Mouse (Mus musculus) cerebellum, postnatal 14 days (tissue): ENCODE measurements at regions not wholly inside any gene's neighbourhood (a gene's known extent, or its start where the extent isn't known, plus 50 kb on each side); places are given as distances from the start of the nearest gene placed in this dataset.

Source experiments
- DNase-seq, 2 experiments: peaks; one replicate each; pipeline ENCODE4 v3.0.0; 2021; ENCODE audit warnings: mixed read lengths in 2 of 2

DNA sequence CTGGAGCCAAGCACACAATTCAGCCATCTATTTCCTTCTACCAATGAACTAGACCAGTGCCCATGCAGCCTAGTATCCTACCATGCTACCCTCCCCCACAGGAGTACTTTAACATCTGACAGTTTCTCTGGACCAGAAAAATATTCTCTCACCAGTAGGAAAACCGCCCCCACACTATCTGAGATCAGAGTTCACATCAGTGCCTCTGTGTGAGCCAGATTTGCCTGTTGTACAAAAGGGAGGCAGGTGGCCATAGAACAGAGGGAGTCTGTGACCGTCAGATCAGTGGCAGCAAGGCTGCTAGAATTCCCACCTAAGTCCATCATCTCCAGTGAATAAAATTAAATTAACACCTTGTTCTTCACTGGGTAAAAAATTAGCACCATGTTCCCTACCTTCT, 166.5 kb downstream of the Atp23 start:
- peak in 1 of 2 experiments; percentile 3 for DNase-seq

DNA sequence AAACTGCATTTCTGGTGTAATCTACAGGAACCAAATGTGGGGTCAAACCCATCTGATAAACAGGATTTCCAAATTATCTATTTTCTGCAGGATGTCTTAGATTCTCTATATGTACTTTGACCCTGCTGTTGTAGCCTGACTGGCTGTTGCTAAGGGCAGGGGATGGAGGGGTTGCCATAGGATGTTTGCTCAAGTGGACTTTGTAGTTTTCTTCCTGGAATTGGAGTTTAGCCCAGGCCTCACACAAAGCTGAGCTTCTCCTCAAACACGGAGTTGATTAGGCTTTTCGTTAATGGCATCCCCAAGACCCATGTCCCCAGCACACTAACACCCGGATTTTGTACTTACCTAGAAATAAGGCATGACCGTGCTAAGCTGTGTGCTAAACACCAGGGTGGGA, 173.3 kb downstream of the Atp23 start:
- no peak for DNase-seq

DNA sequence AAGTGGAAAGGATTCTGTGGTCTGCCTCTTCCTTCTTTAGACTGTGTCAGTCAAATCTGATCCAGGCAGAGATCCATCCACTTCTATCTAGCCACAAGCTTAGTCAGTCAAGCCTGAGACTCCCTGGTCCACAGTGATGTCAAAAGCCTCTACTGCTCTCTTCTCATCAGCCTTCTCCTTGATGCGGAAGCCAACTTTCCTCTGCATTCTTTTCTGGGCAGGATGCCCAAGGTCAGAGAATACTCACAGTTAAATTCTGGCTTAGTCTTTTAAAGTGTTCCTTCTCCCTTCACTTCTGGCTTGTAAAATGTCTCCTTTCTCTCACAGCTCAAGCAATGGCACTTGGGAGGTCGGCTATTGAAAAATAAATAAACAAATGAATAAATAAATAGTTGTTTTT, 183.2 kb downstream of the Atp23 start:
- DNase-seq: peak; percentile 4 to 6

DNA sequence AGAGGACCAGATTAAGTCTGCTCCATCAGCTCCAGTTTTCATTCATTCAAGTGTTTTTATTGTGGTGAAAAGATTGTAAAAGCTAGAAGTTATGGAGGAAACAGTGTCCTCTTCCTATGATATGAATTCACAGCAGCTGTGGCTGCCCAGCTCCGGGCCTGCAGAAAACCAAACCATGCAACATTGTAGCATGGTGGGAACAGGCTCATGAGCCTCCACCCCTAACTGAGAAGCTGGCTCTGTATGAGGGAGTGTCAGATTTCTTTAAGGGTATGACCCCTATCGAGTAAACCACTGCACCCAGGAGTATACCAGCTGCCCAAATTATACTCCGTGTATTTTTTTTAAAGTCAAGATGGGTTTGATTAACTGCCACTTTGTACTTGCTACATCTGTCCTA, 189.4 kb downstream of the Atp23 start:
- no peak for DNase-seq

DNA sequence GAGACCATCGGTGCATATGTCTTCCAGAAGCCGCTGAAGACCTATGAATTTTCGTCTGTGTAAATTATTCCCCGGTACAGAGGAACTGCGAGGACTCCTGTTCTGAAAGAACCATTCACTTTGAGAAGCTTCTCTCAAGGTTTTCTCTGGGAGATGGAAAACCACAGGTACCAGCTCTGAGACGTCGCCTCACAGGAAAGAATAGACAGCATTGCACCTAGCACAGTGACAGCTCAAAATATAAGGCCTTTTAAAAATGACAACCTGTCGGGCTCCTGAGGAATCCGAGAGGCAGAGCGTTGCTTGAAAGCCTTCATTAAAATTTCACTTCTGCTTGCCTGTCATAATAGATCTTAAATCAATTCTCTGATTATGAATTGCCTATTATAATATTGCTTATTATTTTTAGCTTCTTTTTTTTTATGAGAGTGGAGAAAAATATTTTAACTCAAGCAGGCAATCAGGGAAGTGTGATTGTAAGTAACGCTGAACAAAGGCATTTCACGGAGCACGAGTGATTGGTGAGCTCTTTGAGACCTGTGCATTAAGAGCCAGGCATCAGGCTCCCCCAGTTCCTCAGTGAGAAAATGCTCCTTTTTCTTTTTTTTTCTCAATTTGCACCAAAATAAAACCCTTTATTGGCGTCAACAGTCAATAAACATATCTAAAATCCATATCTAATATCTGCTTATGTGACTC, 191.8 kb downstream of the Atp23 start:
- no peak for DNase-seq

DNA sequence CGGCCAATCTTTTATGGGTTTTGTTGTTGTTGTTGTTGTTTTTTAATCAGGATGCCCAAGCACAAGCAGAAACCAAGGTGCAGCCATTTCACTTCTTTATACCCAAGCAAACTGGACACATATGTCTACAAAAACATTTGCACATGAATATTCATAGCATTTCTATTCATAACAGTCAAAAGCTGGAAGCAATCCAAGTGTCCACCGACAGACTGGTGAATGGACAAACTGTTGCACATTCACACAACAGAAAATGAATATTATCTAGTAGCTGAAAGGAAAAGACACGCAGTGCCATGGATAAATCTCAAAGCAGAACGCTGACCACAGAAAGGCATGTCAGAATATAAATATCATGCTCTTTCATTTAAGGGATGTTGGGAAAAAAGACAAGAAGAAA, 192.4 kb downstream of the Atp23 start:
- peak; percentile 44 to 52 for DNase-seq

DNA sequence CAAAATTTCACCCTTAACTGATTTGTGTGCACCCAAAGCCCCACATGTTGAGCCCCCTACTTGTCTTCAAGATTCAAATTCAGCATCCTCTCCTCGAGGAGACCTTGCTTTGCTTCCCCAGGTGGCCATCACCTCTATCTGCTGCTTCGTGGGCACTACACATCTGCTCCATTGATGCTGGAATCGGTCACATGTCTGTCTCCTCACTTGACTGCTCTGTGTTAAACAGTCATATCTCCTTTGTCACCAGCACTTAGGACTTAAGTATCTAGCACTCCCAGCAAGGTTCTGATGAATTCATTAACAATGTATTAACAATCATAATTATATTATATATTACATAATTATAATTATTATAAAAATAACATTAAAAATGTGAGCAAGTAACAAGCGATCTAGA, 192.9 kb downstream of the Atp23 start:
- no peak for DNase-seq

DNA sequence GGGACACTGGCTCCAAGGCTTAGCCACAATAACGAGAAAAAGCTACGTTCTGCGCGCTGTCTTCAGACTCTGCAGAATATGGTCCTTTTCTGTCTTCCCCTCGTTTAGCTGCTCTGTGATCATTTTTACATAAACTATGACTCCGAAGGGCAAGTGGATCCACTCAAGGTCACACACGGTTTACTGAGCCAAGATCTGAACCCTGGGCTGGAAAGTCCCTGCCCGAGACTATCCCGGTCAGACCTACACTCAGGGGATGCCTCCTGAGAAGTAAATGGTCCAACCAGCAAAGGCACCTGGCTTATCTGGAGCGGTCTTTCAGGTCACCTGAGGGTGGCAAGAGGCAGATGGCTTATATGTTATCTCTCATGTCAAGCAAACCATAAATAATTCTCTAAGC, 204.1 kb downstream of the Atp23 start:
- DNase-seq: no peak

DNA sequence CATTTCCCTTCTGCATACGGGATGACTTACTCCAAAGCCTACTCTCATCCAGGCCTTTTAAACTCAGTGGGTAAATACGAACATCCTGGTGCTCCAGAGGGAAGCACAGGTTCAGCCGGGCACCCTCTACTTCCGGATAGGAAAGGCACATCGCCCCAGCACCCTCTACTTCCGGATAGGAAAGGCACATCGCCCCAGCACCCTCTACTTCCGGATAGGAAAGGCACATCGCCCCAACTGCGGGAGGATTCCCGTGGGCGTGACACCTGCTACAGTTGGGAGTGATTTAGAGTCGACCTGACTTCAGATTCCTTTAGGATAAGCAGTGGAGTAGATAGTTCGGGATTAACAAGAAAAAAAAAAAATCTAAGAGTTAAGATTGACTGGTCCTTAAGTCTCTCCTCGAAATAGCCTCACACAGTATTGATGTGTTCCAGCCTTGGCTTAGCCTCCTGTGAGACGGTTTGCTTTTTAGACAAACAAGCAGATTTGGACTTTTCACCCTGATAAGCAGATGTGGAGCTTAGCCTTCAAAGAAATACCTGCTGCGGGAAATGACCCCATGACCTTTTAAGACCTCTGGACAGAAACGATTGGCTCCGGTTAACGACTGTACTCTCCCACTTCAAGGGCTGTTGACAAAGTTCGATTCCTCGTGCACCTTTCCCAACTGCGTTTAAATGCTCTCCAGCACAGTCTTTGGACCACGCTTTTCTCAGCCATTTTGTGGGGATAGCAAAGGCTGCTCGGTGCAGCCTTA, 210.1 kb downstream of the Atp23 start:
- DNase-seq: no peak

DNA sequence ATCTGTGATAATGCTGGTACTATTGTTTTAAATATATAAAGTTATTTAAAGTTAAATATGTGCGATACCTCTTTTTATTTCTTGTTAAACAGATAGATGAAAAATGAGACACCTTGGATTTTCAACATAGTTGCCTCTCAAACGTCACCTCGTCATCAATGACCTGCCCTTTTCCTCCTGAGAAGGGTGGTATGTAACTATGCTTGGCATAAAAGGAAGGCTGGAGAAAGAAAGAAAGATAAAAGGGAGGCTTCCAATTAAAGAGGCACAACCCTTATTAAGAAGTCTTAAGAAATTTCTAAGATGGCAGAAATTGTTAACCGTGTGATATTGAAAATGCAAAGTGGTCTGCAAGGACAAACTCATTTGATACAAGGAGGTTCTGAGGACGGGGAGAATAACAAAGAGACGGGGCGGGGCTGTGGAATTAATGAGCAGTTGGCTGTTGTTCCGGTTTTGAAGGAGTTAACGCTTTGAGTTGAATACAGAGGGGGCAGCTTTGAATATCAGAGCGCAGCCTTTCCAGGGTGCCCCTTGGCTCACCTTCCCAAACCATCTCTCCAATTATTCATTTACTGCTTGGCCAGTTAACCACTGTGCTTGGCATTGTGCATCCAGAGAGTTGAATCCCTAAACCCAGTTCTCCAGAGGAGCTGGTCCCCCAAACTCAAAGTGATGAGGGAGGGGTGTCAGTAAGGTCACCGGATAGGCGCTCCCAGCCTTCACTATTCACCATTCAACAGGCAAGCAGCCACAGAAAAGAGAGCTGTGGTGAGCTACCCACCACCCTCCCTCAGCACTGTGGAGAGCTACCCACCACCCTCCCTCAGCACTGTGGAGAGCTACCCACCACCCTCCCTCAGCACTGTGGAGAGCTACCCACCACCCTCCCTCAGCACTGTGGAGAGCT, 220.6 kb downstream of the Atp23 start:
- no peak for DNase-seq

DNA sequence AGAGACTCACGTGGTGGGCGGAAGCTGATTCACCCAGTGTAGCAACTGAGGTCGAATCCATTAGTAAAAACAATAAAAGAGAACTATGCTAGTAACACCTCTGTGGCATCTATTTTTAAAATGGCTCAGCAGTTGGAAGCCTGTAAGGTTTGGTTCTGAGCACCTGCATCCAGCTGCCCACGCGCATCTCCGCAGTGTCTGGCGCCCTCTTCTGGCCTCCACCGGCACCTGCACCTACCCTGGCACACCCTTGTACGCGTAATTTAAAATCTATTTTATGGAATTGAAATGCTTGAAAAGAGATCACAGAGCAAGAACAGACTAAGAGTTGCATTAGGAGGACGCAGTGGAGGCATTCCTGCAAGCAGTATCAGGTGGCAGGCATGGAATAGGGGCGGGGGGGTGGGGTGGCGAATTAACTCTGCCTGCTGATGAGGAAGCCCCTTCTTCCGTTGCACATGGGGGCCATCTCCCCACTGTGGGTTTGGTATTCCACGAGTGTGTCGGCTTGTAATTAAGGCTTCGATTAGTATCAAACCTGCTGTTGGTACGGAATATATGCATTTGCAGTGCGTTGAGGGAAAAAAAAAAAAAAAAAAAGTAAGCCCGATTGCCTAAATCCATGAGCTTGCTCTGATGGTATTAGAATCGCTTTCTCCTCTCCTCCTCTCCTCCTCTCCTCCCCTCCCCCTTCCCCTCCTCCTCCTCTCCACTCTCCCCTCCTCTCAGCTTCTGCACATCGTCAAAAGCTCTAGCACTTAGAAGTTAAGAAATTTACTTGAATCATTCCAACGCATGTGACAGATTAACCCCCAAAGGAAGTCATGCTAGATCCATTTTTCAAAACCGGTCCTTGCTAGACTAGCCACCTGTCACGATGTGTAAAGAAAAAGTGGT, 221.7 kb downstream of the Atp23 start:
- DNase-seq: peak; percentile 17 to 41

DNA sequence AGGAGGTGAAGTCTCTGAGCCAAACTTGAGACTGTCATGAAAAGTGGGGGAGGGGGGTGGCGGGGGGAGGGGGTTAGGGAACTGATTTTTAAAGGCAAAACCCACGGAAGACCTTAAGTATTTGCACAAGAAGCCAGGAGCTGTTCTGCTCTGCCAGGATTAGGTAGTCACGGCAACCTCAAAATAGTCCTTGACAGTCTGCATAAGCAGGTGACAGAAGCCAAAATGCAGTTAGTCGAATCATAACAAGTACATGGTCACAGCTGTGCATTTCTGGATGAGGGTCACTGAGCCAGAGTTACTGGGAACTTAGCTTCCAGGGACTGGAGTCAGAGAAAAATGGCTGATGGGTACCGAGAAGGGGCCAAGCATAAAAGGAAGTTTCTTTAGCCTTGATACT, 227.7 kb downstream of the Atp23 start:
- DNase-seq: no peak

DNA sequence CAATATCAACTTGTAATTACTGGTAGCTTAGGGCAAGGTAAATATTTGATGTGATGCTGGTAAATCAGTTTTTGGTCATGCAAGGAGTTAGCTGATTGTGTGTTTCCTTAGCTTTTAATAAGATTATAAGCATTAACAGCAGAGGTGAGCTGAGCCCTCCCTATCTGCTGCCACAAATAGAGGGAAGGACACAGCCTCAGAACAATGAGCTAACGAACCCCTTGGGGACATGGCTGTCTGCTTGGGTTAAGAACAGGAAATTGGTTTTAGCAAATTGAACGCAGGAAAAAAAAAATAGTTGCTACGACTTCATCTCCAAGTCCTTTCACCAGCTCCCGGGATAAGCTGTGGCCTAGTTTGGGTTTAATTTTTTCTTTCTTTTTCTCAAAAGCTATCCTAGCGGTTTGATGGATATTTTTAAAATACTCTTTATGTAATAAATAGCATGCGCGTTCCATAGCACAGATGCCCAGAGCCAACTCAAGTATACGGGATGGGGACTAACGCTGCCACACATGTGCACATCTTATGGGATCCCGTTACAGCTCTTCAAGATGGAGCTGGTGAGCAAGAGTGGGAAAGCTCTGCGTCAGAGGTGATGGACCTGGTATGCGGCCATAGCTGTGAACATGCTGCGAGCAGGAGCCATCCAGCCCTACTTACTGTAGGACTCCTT, 236.6 kb downstream of the Atp23 start:
- DNase-seq: no peak

DNA sequence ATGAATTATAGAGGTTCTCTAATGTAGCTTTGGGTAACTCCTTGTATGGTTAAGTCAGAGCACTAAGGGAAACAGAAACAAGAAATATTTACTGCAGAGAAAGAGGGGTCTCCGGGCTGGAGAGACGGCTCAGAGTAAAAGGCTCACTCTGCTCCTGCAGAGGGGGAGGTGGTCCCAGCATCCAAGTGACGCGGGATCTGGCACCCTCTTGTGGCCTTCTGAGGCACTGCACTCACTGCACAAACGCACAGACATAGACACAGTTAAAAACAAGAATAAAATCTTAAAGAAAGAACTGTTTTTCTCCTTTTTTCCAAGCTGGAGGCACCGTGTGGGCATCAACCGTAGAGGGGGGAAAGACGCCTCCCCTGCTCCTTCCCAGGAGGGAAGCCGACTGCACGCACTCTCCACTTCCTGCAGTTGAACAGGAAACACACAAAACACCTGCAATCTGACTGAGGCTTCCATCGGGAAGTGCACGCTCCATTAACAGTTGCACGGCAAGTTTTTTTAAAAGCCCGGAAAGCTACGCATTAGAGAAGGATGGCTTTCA, 237.6 kb downstream of the Atp23 start:
- DNase-seq: peak in 1 of 2 experiments; percentile 13

DNA sequence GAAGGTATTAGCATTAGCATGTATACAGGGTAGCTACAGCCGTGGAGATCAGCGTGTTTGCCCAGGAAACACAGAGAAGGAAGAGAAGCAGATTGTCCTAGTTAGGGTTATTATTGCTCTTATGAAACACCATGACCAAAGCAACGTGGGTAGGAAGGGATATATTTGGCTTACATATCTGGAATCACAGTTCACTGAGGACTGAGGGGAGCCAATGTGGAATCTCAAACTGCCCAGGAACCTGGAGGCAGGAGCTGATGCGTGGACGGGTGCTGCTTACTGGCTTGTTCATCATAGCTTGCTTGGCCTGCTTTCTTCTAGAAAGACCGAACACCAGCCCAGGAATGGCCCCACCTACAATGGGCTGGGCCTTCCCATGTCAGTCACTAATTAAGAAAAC, 238.4 kb downstream of the Atp23 start:
- no peak for DNase-seq

DNA sequence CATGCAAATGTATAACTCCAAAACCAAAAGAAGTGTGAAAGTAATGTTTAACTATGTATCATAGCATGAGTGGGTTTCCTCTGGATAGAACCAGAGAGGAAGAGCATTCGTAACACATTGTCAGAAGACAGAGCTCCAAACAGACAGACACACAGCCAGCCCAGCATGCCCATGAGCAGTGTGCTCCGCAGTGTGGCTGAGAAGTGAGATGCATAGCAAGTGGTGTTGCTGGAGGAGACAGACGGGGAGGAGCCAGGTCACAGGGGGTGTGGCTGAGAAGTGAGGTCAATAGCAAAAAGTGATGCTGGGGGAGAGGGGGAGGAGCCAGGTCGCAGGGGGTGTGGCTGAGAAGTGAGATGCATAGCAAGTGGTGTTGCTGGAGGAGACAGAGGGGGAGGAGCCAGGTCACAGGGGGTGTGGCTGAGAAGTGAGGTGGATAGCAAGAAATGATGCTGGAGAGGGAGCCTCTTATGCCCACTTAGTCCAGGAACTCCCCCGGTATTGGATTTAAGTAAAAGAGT, 240.0 kb downstream of the Atp23 start:
- no peak for DNase-seq

DNA sequence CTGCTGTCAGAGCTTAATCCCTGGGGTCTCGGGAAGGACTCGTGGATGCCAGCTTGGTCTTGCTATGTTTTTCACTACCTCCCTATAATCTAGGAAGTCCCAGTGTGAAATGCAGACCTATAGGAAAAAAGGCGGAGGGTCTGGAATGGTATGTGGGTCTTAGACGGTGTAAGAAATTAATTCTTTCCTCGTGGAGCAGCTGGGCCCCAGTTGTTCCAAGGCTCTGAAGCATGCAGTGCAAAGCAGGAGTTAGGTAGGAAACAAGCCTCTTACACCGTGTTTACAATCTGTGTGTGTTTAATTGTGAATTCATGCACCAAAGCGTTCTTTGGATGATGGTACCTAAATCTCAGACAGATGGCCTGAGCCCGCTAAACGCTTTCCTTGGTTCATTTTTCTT, 241.1 kb downstream of the Atp23 start:
- no peak for DNase-seq

DNA sequence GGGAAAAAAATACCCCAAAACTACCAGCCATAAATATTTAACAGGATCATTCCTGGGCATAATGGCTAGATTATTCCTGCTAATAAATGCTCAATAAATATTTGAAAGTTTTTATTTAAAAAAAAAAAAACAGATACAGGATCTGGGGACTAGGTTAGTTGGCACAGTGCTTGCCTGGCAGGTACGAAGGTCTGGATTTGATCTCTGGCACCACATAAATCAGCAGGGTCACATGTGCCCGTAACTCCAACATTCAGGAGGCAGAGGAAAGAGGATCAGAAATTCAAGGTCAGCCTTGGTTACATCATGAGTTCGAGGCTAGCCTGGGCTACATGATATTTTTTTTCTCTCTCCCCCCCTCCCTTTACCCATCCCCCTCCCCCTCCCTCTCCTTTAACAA, 248.5 kb downstream of the Atp23 start:
- DNase-seq: no peak

DNA sequence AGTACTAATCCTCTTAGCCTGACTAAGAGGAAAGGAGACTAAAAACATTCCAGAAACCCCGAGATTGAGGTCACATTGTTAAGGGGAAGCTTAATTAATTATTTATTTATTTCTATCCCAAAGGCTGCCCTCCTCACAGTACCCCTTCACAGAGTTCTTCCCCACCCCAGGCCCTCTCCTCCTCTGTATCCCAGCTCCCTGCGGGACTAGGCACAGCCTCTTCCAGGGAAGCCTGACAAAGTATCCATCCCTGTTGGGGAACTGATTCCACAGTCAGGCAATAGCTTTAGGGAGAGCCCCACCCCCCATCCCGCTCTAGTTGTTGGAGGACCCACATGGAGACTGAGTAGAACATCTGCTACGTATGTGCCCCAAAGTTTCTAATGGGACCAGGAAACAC, 254.6 kb downstream of the Atp23 start:
- no peak for DNase-seq

DNA sequence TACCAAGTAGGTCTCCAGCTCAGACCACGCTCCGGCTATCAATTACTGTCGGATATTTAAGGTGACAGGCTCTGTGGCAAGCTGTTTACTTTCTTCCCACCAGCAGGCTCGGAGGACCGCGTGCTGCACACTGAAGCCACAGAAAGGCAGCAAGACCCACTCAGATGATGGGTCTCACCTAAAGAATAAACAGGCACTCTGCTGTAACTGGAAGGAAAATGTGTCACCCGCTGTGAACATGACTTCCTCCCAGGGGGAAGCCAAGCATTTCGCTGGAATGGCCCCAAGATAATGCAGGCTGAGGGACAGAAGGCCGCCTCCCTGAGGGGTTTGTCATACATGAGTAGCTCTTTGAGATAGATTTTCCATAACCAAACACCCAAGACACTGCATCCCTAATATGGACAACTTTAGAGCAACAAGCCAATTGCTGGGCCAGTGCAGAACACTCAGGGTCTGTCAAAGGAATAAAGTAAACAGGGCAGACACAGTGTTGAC, 259.3 kb downstream of the Atp23 start:
- DNase-seq: peak; percentile 54 to 68

DNA sequence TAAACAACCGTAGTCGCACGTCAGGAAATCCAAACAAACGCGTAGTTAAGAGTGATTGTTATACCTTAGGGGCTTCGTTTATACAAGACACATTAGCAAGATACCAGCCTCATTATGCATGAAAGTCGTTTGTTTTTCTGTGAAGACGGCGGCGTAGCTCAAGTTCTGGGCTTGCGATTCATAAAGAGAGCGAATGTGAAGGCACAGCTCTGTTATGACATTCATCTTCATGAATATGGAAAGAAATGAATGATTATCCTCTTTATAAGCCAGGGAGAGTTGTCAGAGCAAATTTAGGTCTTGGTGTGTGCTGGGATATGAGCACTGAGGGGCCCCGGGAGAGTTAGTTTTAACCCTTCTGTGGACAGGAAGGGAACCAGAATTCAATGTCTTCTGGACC, 266.4 kb downstream of the Atp23 start:
- no peak for DNase-seq
